Mouse (Mus musculus): ENCODE results near the gene Ssr2.
A peak's percentile ranks its signal among the peaks of the same experiment; 100 is the strongest.

Ssr2 gene

GRCm38 (mm10) chr3:88542486-88542885 is 33.2 kb upstream of the Ssr2 start:
- DNase-seq = no peak

DNA sequence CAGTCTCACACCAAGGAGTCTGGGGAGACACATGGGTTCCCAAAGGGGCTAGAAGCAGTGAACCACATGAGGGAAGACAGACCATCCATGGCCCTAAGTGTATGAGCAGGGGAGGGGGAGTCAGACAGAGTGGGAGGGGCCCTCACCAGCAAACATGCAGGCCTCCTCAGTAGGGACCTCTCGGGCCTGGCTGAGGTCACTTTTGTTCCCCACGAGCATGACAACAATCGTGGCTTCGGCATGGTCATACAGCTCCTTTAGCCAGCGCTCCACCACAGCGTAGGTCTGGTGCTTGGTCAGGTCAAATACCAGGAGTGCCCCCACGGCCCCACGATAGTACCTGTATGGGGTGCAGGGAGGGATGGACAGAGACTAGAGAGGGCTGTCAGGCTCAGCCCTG is 32.5 kb upstream of the Ssr2 start:
- no peak for DNase-seq

DNA sequence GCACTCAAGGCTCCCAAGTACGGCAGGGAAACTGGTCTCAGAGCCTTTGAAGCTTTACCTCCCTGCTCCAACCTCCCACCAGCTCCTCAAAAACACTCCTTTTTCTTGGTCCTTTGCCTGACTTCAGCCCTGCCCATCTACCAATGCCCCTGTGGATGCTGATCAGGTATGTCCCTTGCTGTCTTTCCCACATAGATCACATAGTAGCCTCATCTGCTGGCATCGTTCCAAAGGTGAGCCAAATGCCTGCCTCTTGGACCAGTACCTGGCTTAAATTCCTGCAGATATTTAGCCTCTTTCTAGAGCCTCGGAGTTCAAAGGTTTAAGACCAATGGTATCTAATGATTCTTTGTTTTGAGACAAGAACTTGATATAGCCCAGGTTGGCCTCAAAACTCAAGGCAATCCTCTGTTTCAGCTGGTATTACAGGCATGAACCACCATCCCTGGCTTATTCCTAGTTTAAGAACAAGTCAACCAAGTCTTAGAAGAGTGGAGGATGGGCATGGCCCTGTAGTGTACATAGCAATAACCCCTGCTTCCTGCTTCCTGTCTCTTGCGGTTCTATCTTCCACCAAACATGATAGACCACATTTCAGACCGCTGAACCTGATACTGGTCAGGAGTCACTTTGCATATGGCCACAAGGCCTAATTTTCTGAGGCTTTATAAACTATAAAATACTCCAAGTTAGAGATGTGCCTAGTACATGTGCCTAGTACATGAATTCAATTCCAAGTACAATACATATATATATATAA is 31.8 kb upstream of the Ssr2 start:
- DNase-seq = no peak

DNA sequence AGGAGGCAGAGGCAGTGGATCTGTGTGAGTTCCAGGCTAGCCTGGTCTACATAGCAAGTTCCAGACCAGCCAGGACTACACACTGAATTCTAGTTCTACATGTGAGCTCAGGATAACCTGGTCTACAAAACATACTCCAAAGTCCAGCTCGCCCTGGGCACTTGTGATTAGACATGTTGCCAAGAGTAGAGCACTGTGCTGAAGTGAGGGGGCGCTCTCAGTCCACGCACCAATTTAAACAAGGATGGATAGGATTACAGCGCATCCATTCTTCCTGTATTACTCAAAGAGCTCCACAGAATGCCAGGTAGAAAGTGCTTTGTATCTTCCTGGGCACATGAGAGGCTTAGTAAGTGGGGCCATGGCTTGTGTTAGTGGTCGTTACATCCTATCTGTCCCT is 31.2 kb upstream of the Ssr2 start:
- no peak for DNase-seq

DNA sequence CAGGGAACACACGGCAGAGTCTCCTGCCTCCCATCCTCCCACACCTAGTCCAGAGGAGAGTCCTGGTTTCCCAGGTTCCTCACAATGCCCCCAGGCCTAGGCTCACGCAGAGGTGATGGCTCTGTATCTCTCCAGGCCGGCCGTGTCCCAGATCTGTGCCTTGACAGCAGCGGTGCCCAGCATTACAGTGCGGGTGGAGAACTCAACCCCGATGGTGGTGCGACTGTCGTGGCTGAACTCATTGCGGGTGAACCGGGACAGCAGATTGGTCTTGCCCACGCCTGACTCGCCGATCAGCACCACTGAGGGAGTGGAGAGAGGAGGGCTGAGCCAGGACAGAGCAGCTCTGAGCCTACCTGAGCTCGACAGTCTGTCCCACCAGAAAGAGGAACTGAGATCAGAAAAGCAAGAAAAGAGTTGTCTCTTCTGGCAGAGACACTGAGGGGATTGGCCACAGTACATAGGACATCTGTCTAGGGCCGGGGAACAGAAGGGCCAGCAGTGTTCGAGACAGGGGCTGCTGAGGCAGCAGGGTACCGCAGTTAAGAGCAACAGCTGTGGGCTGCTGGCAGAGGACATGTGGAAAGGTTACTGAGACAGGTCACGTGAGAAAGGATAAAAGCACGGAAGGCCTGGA is 30.6 kb upstream of the Ssr2 start:
- no peak for DNase-seq

DNA sequence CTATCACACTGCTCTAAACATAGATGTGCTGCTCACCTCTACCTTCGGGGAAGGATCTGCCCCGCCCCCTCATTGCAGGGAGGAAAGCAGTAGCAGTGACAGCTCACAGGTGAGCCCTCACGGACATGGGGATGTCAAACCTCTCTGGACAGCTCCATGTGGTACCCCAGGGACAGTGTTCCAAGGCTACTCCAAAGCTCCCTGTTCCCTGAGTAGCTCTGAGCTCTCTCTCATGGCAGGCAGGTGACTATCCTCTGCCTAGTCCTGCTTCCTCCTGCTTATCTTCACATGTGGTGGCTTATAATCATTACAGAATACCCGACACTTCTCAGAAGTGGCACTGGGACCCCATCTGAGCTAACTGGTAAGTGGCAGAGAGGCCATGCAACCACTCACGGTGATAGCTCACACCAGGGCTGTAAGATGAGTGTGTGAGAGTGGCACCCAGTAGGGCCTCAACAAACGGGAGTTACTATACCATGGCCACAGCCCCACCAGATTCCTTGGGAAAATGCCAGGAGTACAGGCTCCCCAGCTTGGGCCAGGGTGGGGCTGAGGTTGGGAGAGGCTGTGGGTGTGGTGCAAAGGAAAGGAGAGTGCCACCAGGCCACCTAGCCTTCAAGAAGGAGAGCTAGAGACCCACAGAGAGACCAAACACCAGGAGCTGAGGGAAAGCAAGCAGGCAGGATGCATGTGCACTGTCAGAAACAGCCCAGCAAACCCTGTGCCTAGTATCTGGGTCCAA is 28.8 kb upstream of the Ssr2 start:
- no peak for DNase-seq

- peak; percentile 74 for DNase-seq
These were observed 27.3 kb upstream of the Ssr2 start, which contains the start of gene Rab25 for GRCm38 (mm10) chr3:88548180-88548917. Gene Rab25, minus strand, starts transcription at chr3:88548300.

DNA sequence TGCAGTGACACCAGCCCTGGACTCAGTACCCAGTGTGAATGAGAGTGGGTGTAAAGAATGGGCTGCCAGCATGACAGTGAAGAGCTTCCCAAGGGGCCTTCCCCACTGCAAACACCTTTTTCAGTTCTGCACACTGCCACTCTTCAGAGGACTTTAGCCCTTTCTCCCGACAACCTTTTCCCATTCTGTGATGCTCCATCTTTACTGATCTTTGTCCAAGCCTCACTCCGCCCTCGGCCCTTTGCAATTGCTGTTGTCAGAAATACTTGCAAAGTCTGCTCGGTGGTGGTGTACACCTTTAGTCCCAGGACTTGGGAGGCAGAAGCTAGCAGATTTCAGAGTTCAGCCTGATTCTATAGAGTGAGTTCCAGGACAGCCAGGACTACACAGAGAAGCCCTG is 24.1 kb upstream of the Ssr2 start:
- DNase-seq = no peak

DNA sequence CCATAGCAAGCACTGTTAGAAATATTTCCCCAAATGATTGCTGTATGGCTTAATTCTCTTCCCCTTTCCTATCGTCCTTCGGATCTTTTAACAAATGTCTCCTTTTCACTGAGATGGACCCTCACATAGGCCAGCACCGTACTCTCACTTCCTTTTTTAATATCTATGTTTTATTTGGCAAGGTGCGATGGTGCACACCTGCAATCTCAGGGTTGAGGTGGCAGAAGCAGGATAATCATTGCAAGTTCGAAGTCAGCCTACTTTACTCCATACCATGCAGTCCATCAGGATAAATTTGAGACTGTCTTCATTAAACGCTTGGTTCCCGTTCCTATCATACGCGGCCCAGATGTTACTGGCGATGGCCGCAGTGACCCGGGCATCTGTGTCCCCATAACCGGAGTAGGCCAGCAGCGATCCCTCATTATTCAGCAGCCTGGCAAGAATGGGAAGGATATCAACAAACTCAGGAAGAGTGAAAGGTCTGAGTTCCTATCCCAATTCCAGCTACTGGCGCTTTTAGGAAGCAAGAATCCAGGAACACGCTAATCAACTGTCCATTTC is 23.5 kb upstream of the Ssr2 start:
- DNase-seq = no peak

GRCm38 (mm10) chr3:88552676-88553524 is 22.8 kb upstream of the Ssr2 start, which contains the start of gene Lamtor2:
Gene Lamtor2, minus strand, starts transcription at chr3:88553074.
- DNase-seq = peak; percentile 98

DNA sequence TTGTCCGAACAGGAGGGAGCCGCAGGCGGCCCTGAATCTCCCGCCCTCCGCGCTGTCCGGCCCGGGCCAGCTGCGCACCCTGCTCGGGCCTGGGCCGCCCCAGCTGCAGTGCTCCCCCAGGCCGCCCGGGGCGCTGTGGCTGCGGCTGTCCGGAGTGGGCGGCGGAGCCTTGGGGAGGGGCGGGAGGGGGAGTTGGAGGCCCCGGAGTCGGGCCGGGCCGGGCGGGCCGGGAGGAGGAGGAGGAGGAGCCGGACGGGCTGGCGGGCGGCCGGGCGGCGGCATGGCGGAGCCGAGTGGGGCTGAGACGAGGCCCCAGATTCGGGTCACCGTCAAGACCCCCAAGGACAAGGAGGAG is 22.2 kb upstream of the Ssr2 start, which contains the start of gene Ubqln4:
Ubqln4 (plus strand) TSS at position 234 of the 355 bp plus-strand sequence.
- peak; percentile 88 for DNase-seq

DNA sequence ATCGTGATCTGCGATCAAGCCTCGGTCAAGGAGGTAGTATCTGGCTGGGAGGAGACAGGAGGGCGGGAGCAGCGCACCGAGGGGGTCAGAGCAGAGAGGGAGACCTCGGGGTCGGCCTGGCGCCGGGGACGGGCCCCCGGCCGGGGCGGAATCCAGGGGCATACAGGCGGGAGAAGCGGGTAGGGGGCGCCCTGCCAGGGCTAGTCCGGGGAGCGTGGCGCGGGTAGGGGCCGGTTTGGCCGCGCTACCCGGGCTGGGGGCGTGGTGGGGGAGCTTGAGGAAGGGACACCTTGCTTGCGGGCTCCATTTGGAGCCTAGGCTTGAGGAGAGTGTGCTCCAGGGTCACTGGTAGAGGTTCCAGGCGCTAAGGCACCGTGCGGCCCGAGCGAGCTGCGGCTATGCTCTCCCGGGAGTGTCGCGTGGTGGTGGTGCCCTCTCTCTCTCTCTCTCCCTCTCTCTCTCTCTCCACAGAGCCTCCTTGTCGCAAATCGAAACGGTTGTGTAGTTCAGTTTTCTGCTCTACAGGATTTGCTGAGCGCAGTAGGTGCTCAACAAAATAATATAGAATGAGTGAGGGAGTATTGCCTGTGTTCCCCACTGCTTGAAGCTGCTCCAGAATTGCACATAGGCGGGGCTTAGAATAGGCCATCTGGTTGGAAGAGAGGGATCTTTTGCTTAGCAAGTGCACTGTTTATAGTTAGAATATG is 21.6 kb upstream of the Ssr2 start:
- DNase-seq = no peak

GRCm38 (mm10) chr3:88555069-88555605 is 20.5 kb upstream of the Ssr2 start:
- DNase-seq = no peak

GRCm38 (mm10) chr3:88555731-88556130 is 19.9 kb upstream of the Ssr2 start:
- DNase-seq = no peak

DNA sequence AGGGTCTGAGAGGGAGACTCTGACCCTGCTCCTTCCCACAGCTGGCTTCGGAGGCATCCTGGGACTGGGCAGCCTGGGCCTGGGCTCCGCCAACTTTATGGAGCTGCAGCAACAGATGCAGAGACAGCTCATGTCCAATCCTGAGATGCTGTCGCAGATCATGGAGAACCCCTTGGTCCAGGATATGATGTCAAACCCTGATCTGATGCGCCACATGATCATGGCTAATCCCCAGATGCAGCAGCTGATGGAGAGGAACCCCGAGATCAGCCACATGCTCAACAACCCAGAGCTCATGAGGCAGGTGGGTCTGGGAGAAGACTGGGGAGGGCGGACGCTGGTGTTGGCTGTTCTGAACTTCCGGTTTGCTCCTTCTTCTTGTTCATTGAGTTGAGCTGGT is 19.1 kb upstream of the Ssr2 start:
- DNase-seq = no peak

DNA sequence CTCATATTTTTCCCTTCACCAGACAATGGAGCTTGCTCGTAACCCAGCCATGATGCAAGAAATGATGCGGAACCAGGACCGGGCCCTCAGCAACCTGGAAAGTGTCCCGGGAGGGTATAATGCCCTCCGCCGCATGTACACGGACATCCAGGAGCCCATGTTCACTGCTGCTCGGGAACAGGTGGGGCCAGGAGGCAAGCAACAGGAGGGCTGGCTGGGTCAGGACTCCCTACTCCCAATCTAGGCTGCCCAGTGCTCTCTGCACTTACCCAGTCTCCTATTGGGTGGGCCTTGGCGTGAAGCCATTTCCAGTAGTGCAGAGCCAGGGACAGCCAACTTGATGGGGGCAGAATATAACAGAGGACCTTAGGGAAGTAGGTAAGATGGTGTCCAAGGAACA is 16.1 kb upstream of the Ssr2 start:
- no peak for DNase-seq

GRCm38 (mm10) chr3:88561989-88562388 is 13.7 kb upstream of the Ssr2 start:
- DNase-seq = peak; percentile 67

DNA sequence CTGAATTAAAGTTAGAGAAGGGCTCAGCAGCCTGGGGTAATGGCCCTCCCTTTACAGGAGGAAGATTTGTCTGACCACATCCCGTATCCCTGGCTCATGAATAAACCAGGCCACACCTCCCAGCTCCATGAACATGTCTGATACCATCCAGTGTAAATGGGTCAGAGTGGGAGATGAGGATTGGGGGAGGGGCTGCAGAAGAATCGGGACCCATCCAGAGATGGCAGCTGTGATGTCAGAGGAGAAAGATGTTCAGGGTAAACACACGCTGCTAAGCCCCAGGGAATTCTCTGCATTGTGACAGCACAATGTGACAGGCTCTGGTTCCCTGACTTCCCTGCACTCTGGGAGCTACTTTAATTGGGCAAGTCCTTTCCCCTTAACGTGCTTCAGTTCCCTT is 12.2 kb upstream of the Ssr2 start:
- DNase-seq = no peak

DNA sequence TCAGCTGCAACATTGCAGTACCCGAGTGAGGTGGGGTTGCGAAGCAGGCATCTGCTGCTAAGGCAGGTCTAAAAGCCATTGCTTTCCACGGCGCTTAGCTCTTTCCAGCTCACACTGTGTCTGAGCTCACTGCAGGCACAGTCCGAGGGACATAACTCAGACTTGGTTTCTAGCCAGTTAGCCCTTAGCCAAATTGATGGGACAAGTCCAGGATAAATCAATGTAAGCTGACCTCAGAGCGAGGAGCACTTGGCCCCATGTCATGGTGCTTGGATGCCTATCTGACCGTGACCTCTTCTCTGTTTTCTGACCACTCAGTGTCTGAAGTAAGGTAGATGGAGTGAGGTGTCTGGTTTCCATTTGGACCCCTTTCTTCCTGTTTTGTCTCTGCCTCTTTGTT is 11.7 kb upstream of the Ssr2 start:
- DNase-seq = no peak

- DNase-seq = no peak
These were observed 9.6 kb upstream of the Ssr2 start for GRCm38 (mm10) chr3:88566116-88566515.

DNA sequence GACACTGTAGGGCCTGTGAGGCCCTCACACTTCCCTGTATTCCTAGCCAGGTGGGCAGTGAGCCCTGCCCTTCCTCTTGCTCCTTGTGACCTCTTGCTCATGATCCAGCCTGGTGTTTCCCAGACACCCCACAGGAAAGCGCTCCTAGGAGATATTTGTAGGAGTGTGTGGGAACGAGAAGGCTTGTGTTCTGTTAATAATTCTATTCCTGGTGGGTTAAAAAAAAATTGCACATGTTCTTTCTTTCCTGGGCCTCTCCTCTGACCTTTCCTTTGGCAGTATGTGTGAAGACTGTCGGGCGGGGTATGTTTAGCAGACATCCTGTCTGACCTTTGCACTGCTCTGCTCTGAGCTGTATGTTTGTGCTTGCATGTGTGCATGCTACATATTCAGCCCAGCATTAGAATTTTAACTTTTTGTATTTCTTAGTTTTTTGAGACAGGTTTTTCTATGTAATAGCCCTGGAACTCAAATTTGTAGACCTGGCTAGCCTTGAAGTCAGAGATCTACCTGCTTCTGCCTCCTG is 9.1 kb upstream of the Ssr2 start:
- no peak for DNase-seq

Data from kidney, adult 11 months (tissue).